Mouse (Mus musculus): Measurements from ENCODE around the gene B4galt2. TPM values are rescaled to one million over a fixed set of nuclear protein-coding genes. Genes with fewer than 3 reads are reported as not detected.

Gene B4galt2
- polyA plus RNA-seq, 1 experiment from 2014 or later = 31.5 TPM

GRCm38 (mm10) chr4:117843101-117843500 lies 40.2 kb downstream of the B4galt2 start:
- no peak overlapping the region for H3K27ac ChIP-seq (ENCODE audit: low read depth, low read length)
- no peaks in the 10 kb centered on the region for H3K27me3 ChIP-seq (ENCODE audit: control insufficient read depth, insufficient read depth, low read length)
- no peaks in the 10 kb centered on the region for H3K4me1 ChIP-seq (ENCODE audit: control insufficient read depth, insufficient read depth, low read length)
- H3K9me3 ChIP-seq (ENCODE audit: control insufficient read depth, low read length) = no peaks in the 10 kb centered on the region
- H3K9ac ChIP-seq (ENCODE audit: low read depth, low read length) = no peak overlapping the region
- no peak for ATAC-seq (ENCODE audit: low FRiP score, low TSS enrichment)
- peaks cover 2% of the 10 kb centered on the region; the same call in 1 of the 2 replicates for H3K36me3 ChIP-seq (ENCODE audit: control insufficient read depth, insufficient read depth, low read length)
- H3K4me3 ChIP-seq (ENCODE audit: low read length) = no peak overlapping the region
- H3K4me2 ChIP-seq (replicated peaks; ENCODE audit: low read depth, low read length) = no peak overlapping the region
- 88% methylated on average over 5 of the region's 5 CpGs for WGBS

GRCm38 (mm10) chr4:117841566-117841965 lies 41.7 kb downstream of the B4galt2 start:
- Histone ChIP-seq H3K9me3 (ENCODE audit: control insufficient read depth, low read length) (no peaks in the 10 kb centered on the region), H3K4me1 (ENCODE audit: control insufficient read depth, insufficient read depth, low read length) (0 out of 2 replicates have a peak, but pooled peaks cover 6% of the 10 kb centered on the region), H3K4me3 (ENCODE audit: low read length) (no peak overlapping the region), H3K36me3 (ENCODE audit: control insufficient read depth, insufficient read depth, low read length) (peaks cover 2% of the 10 kb centered on the region; the same call in 1 of the 2 replicates), H3K9ac (ENCODE audit: low read depth, low read length) (no peak overlapping the region), H3K4me2 (replicated peaks; ENCODE audit: low read depth, low read length) (no peak overlapping the region), H3K27me3 (ENCODE audit: control insufficient read depth, insufficient read depth, low read length) (no peaks in the 10 kb centered on the region), H3K27ac (ENCODE audit: low read depth, low read length) (no peak overlapping the region)
- WGBS = 36% methylated on average over 3 of the region's 3 CpGs
- no peak for ATAC-seq (ENCODE audit: low FRiP score, low TSS enrichment)

- Histone ChIP-seq H3K27ac (ENCODE audit: low read depth, low read length) (no peak overlapping the region), H3K27me3 (ENCODE audit: control insufficient read depth, insufficient read depth, low read length) (no peaks in the 10 kb centered on the region), H3K36me3 (ENCODE audit: control insufficient read depth, insufficient read depth, low read length) (peaks cover 2% of the 10 kb centered on the region; the same call in 1 of the 2 replicates), H3K4me2 (replicated peaks; ENCODE audit: low read depth, low read length) (no peak overlapping the region), H3K9me3 (ENCODE audit: control insufficient read depth, low read length) (no peaks in the 10 kb centered on the region), H3K4me1 (ENCODE audit: control insufficient read depth, insufficient read depth, low read length) (0 out of 2 replicates have a peak, but pooled peaks cover 6% of the 10 kb centered on the region), H3K9ac (ENCODE audit: low read depth, low read length) (no peak overlapping the region), H3K4me3 (ENCODE audit: low read length) (no peak overlapping the region)
- ATAC-seq (ENCODE audit: low FRiP score, low TSS enrichment) = no peak
- 85% methylated on average over 5 of the region's 5 CpGs for WGBS
These were observed 42.5 kb downstream of the B4galt2 start for GRCm38 (mm10) chr4:117840821-117841220.

GRCm38 (mm10) chr4:117839366-117839765 lies 43.9 kb downstream of the B4galt2 start:
- H3K4me3 ChIP-seq (ENCODE audit: low read length) = no peak overlapping the region
- H3K4me1 ChIP-seq (ENCODE audit: control insufficient read depth, insufficient read depth, low read length) = 0 out of 2 replicates have a peak, but pooled peaks cover 11% of the 10 kb centered on the region
- H3K9ac ChIP-seq (ENCODE audit: low read depth, low read length) = no peak overlapping the region
- H3K9me3 ChIP-seq (ENCODE audit: control insufficient read depth, low read length) = no peaks in the 10 kb centered on the region
- no peak overlapping the region for H3K27ac ChIP-seq (ENCODE audit: low read depth, low read length)
- no peak overlapping the region for H3K4me2 ChIP-seq (replicated peaks; ENCODE audit: low read depth, low read length)
- 54% methylated on average over 6 of the region's 6 CpGs for WGBS
- peaks cover 2% of the 10 kb centered on the region; the same call in 1 of the 2 replicates for H3K36me3 ChIP-seq (ENCODE audit: control insufficient read depth, insufficient read depth, low read length)
- no peak for ATAC-seq (ENCODE audit: low FRiP score, low TSS enrichment)
- H3K27me3 ChIP-seq (ENCODE audit: control insufficient read depth, insufficient read depth, low read length) = no peaks in the 10 kb centered on the region; the same call in 1 of the 2 replicates

- Histone ChIP-seq H3K4me2 (replicated peaks; ENCODE audit: low read depth, low read length) (no peak overlapping the region), H3K9me3 (ENCODE audit: control insufficient read depth, low read length) (no peaks in the 10 kb centered on the region), H3K27ac (ENCODE audit: low read depth, low read length) (no peak overlapping the region), H3K36me3 (ENCODE audit: control insufficient read depth, insufficient read depth, low read length) (no peaks in the 10 kb centered on the region), H3K4me3 (ENCODE audit: low read length) (no peak overlapping the region), H3K9ac (ENCODE audit: low read depth, low read length) (no peak overlapping the region), H3K27me3 (ENCODE audit: control insufficient read depth, insufficient read depth, low read length) (no peaks in the 10 kb centered on the region; the same call in 1 of the 2 replicates), H3K4me1 (ENCODE audit: control insufficient read depth, insufficient read depth, low read length) (0 out of 2 replicates have a peak, but pooled peaks cover 13% of the 10 kb centered on the region)
- ATAC-seq (ENCODE audit: low FRiP score, low TSS enrichment) = no peak
- WGBS = 71% methylated on average over 4 of the region's 4 CpGs
These were observed 46.0 kb downstream of the B4galt2 start for GRCm38 (mm10) chr4:117837271-117837670.

GRCm38 (mm10) chr4:117836204-117836767 lies 47.0 kb downstream of the B4galt2 start:
- Histone ChIP-seq H3K4me2 (replicated peaks; ENCODE audit: low read depth, low read length) (peak overlapping the region; percentile 96), H3K9me3 (ENCODE audit: control insufficient read depth, low read length) (no peaks in the 10 kb centered on the region), H3K9ac (ENCODE audit: low read depth, low read length) (peak overlapping the region; percentile 82), H3K4me3 (ENCODE audit: low read length) (peak overlapping the region; percentile 87), H3K27ac (ENCODE audit: low read depth, low read length) (peak overlapping the region; percentile 79), H3K36me3 (ENCODE audit: control insufficient read depth, insufficient read depth, low read length) (no peaks in the 10 kb centered on the region), H3K27me3 (ENCODE audit: control insufficient read depth, insufficient read depth, low read length) (no peaks in the 10 kb centered on the region; the same call in 1 of the 2 replicates), H3K4me1 (ENCODE audit: control insufficient read depth, insufficient read depth, low read length) (0 out of 2 replicates have a peak, but pooled peaks cover 13% of the 10 kb centered on the region)
- WGBS = under 1% methylated on average over 38 of the region's 48 CpGs
- ATAC-seq (ENCODE audit: low FRiP score, low TSS enrichment) = peak; percentile 87

- peak overlapping the region; percentile 79 for H3K27ac ChIP-seq (ENCODE audit: low read depth, low read length)
- 0 out of 2 replicates have a peak, but pooled peaks cover 15% of the 10 kb centered on the region for H3K4me1 ChIP-seq (ENCODE audit: control insufficient read depth, insufficient read depth, low read length)
- ATAC-seq (ENCODE audit: low FRiP score, low TSS enrichment) = peak; percentile 36
- WGBS = under 1% methylated on average over 60 of the region's 60 CpGs
- no peaks in the 10 kb centered on the region; the same call in 1 of the 2 replicates for H3K27me3 ChIP-seq (ENCODE audit: control insufficient read depth, insufficient read depth, low read length)
- H3K9me3 ChIP-seq (ENCODE audit: control insufficient read depth, low read length) = no peaks in the 10 kb centered on the region
- peak overlapping the region; percentile 96 for H3K4me2 ChIP-seq (replicated peaks; ENCODE audit: low read depth, low read length)
- peak overlapping the region; percentile 82 for H3K9ac ChIP-seq (ENCODE audit: low read depth, low read length)
- H3K4me3 ChIP-seq (ENCODE audit: low read length) = peak overlapping the region; percentile 87
- no peaks in the 10 kb centered on the region for H3K36me3 ChIP-seq (ENCODE audit: control insufficient read depth, insufficient read depth, low read length)
These were observed 47.7 kb downstream of the B4galt2 start for GRCm38 (mm10) chr4:117835531-117836111.

- H3K36me3 ChIP-seq (ENCODE audit: control insufficient read depth, insufficient read depth, low read length) = no peaks in the 10 kb centered on the region
- H3K27me3 ChIP-seq (ENCODE audit: control insufficient read depth, insufficient read depth, low read length) = no peaks in the 10 kb centered on the region; the same call in 1 of the 2 replicates
- 0 out of 2 replicates have a peak, but pooled peaks cover 21% of the 10 kb centered on the region for H3K4me1 ChIP-seq (ENCODE audit: control insufficient read depth, insufficient read depth, low read length)
- H3K9ac ChIP-seq (ENCODE audit: low read depth, low read length) = peak overlapping the region; percentile 82
- peak; percentile 67 for ATAC-seq (ENCODE audit: low FRiP score, low TSS enrichment)
- H3K27ac ChIP-seq (ENCODE audit: low read depth, low read length) = peak overlapping the region; percentile 79
- H3K4me2 ChIP-seq (replicated peaks; ENCODE audit: low read depth, low read length) = peak overlapping the region; percentile 96
- peak overlapping the region; percentile 87 for H3K4me3 ChIP-seq (ENCODE audit: low read length)
- under 1% methylated on average over 35 of the region's 36 CpGs for WGBS
- H3K9me3 ChIP-seq (ENCODE audit: control insufficient read depth, low read length) = no peaks in the 10 kb centered on the region
These were observed 48.3 kb downstream of the B4galt2 start for GRCm38 (mm10) chr4:117834845-117835530.
